Mouse (Mus musculus) myocyte (in vitro differentiated cells): ENCODE data around the gene Oxld1. TPM values are rescaled to one million over a fixed set of nuclear protein-coding genes. Genes with fewer than 3 reads are reported as not detected.
A peak's percentile ranks its signal among the peaks of the same experiment; 100 is the strongest.

Source experiments
- H3K27me3 ChIP-seq: one replicate; pipeline ENCODE4 v1.6.1; 2011; ENCODE audit not compliant: control insufficient read depth, insufficient read depth, insufficient read length
- H3K36me3 ChIP-seq: one replicate; pipeline ENCODE4 v1.6.1; 2011; ENCODE audit not compliant: control insufficient read depth, insufficient read depth
- H3K4me2 ChIP-seq: one replicate; pipeline ENCODE4 v1.6.1; 2011; ENCODE audit warnings: low read depth, control low read depth
- H3K4me3 ChIP-seq: one replicate; pipeline ENCODE4 v1.5.1; 2011; ENCODE audit warnings: mild to moderate bottlenecking, control low read depth, moderate library complexity
- H3K79me2 ChIP-seq: one replicate; pipeline ENCODE4 v1.6.1; 2011; ENCODE audit not compliant: control insufficient read depth, insufficient read depth
- H3ac ChIP-seq: one replicate; pipeline ENCODE4 v1.6.1; 2011; ENCODE audit not compliant: control insufficient read depth, insufficient read length
- CEBPB ChIP-seq: IDR thresholded peaks from 2 replicates; pipeline ENCODE4 v1.6.1; 2011; ENCODE audit warnings: mild to moderate bottlenecking, moderate library complexity; ENCODE audit not compliant: poor library complexity, insufficient read depth, severe bottlenecking
- E2F4 ChIP-seq: IDR thresholded peaks from one replicate; pipeline ENCODE4 v1.6.1; 2011; ENCODE audit warnings: mild to moderate bottlenecking, control low read depth, moderate library complexity; ENCODE audit not compliant: insufficient read depth
- MAX ChIP-seq: IDR thresholded peaks from one replicate; pipeline ENCODE4 v1.6.1; 2011; ENCODE audit warnings: low read depth, mild to moderate bottlenecking, control low read depth
- MYOD1 ChIP-seq, 3 experiments: IDR thresholded peaks; one replicate each; pipeline ENCODE4 v1.6.1; 2011; ENCODE audit warnings: control low read depth in 2 of 3, low read depth in 2 of 3, mild to moderate bottlenecking in 2 of 3, moderate library complexity in 1 of 3; ENCODE audit not compliant: insufficient read length in 2 of 3, control insufficient read depth in 1 of 3
- MYOG ChIP-seq, 3 experiments: IDR thresholded peaks; one replicate each; pipeline ENCODE4 v1.6.1; 2011; ENCODE audit warnings: control low read depth in 2 of 3, low read depth in 2 of 3, mild to moderate bottlenecking in 2 of 3; ENCODE audit not compliant: insufficient read length in 2 of 3, control insufficient read depth in 1 of 3, insufficient read depth in 1 of 3
- POLR2A ChIP-seq: IDR thresholded peaks from one replicate; pipeline ENCODE4 v1.6.1; 2011; ENCODE audit warnings: low read depth, mild to moderate bottlenecking, control low read depth, moderate library complexity; ENCODE audit not compliant: insufficient read length
- POLR2AphosphoS2 ChIP-seq: IDR thresholded peaks from one replicate; pipeline ENCODE4 v1.6.1; 2011; ENCODE audit warnings: low read depth, control low read depth; ENCODE audit not compliant: insufficient read length
- REST ChIP-seq: IDR thresholded peaks from one replicate; pipeline ENCODE4 v1.6.1; 2011; ENCODE audit warnings: mild to moderate bottlenecking, control low read depth, moderate library complexity; ENCODE audit not compliant: insufficient read depth, insufficient read length
- SRF ChIP-seq: IDR thresholded peaks from one replicate; pipeline ENCODE4 v1.6.1; 2011; ENCODE audit warnings: low read depth; ENCODE audit not compliant: control insufficient read depth, insufficient read length
- TCF12 ChIP-seq: IDR thresholded peaks from one replicate; pipeline ENCODE4 v1.6.1; 2011; ENCODE audit warnings: mild to moderate bottlenecking, control low read depth; ENCODE audit not compliant: poor library complexity, insufficient read depth, severe bottlenecking
- TCF3 ChIP-seq: IDR thresholded peaks from one replicate; pipeline ENCODE4 v1.6.1; 2011; ENCODE audit warnings: low read depth, control low read depth; ENCODE audit not compliant: insufficient read length
- USF1 ChIP-seq: IDR thresholded peaks from one replicate; pipeline ENCODE4 v1.6.1; 2011; ENCODE audit warnings: low read depth, mild to moderate bottlenecking, control low read depth, moderate library complexity
- polyA plus RNA-seq: library from polyadenylated mRNA; unstranded; fragments of >200 nt; fragmentation: generic; extraction: Trizol; gene quantifications from one replicate; pipeline ENCODE4 v1.2.1, GENCODE M21; 2012; ENCODE audit warnings: missing spikeins

Oxld1 gene
- polyA plus RNA-seq, 1 experiment = 17.4 TPM

- no peaks in the 10 kb centered on the region for H3K79me2 ChIP-seq
- no peak overlapping the region for H3K4me2 ChIP-seq
- TF ChIP-seq MYOG (IDR thresholded peaks at IDR 0.05; ENCODE audit: control insufficient read depth in 1 of 3, insufficient read depth in 1 of 3, insufficient read length in 2 of 3, low read depth in 2 of 3) (no peak), MYOD1 (IDR thresholded peaks at IDR 0.05; ENCODE audit: control insufficient read depth in 1 of 3, insufficient read length in 2 of 3, low read depth in 2 of 3) (peak in 2 of 3 experiments; percentile 66 to 79), MAX (no peak), REST (no peak), CEBPB (no peak)
- no peak overlapping the region for H3K4me3 ChIP-seq
- H3ac ChIP-seq = no peak overlapping the region
- H3K36me3 ChIP-seq = no peaks in the 10 kb centered on the region
- peaks cover 10% of the 10 kb centered on the region for H3K27me3 ChIP-seq
Measured at GRCm38 (mm10) chr11:120447179-120447578, 10.7 kb downstream of the Oxld1 start.

GRCm38 (mm10) chr11:120445475-120445874 is 12.4 kb downstream of the Oxld1 start:
- TF ChIP-seq SRF (no peak), REST (no peak)
- H3K4me2 ChIP-seq = no peak overlapping the region
- H3K4me3 ChIP-seq = no peak overlapping the region
- H3K79me2 ChIP-seq = no peaks in the 10 kb centered on the region
- H3K36me3 ChIP-seq = no peaks in the 10 kb centered on the region
- peaks cover 5% of the 10 kb centered on the region for H3K27me3 ChIP-seq
- no peak overlapping the region for H3ac ChIP-seq

GRCm38 (mm10) chr11:120444106-120444505 is 13.8 kb downstream of the Oxld1 start:
- no peak for TF ChIP-seq POLR2AphosphoS2
- no peak for TF ChIP-seq POLR2A
- no peak for TF ChIP-seq CEBPB
- TF ChIP-seq USF1 = no peak
- no peak for TF ChIP-seq REST
- no peak for TF ChIP-seq MAX
- no peak for TF ChIP-seq MYOD1 (IDR thresholded peaks at IDR 0.05; ENCODE audit: control insufficient read depth in 1 of 3, insufficient read length in 2 of 3, low read depth in 2 of 3)
- TF ChIP-seq TCF3 = no peak
- TF ChIP-seq E2F4 = no peak

GRCm38 (mm10) chr11:120442765-120443280 is 15.0 kb downstream of the Oxld1 start:
- Histone ChIP-seq H3K36me3 (no peaks in the 10 kb centered on the region), H3K79me2 (no peaks in the 10 kb centered on the region), H3K4me3 (no peak overlapping the region), H3K4me2 (no peak overlapping the region), H3ac (no peak overlapping the region), H3K27me3 (peaks cover 5% of the 10 kb centered on the region)
- TF ChIP-seq MYOG (IDR thresholded peaks at IDR 0.05; ENCODE audit: control insufficient read depth in 1 of 3, insufficient read depth in 1 of 3, insufficient read length in 2 of 3, low read depth in 2 of 3) (no peak), POLR2AphosphoS2 (no peak), POLR2A (no peak), MAX (no peak), TCF3 (no peak), E2F4 (no peak)

More at GRCm38 (mm10) chr11:120444106-120444505, 13.8 kb downstream of the Oxld1 start:
- Histone ChIP-seq H3K36me3 (no peaks in the 10 kb centered on the region), H3K79me2 (no peaks in the 10 kb centered on the region), H3K4me3 (no peak overlapping the region), H3K4me2 (no peak overlapping the region), H3ac (no peak overlapping the region), H3K27me3 (peaks cover 5% of the 10 kb centered on the region)

- H3ac ChIP-seq = no peak within 1 kb of the TSS
- TF ChIP-seq USF1 = no peak
- TF ChIP-seq TCF12 = no peak
- H3K36me3 ChIP-seq = no peaks in the 10 kb centered on the region
- no peak within 1 kb of the TSS for H3K4me2 ChIP-seq
- H3K4me3 ChIP-seq = no peak within 1 kb of the TSS
- no peaks in the 10 kb centered on the region for H3K79me2 ChIP-seq
- peaks cover 5% of the 10 kb centered on the region for H3K27me3 ChIP-seq
Measured at GRCm38 (mm10) chr11:120442344-120442743, 15.5 kb downstream of the Oxld1 start, which contains the start of gene Tspan10. Gene Tspan10, plus strand, starts transcription at chr11:120442644.

- TF ChIP-seq MYOD1 (IDR thresholded peaks at IDR 0.05; ENCODE audit: control insufficient read depth in 1 of 3, insufficient read length in 2 of 3, low read depth in 2 of 3) = no peak
- TF ChIP-seq TCF12 = no peak
- TF ChIP-seq MYOG (IDR thresholded peaks at IDR 0.05; ENCODE audit: control insufficient read depth in 1 of 3, insufficient read depth in 1 of 3, insufficient read length in 2 of 3, low read depth in 2 of 3) = no peak
- TF ChIP-seq MAX = no peak
- no peak for TF ChIP-seq TCF3
- TF ChIP-seq SRF = no peak
- TF ChIP-seq POLR2AphosphoS2 = no peak
- no peak for TF ChIP-seq REST
- TF ChIP-seq E2F4 = no peak
- TF ChIP-seq USF1 = no peak
- no peak for TF ChIP-seq POLR2A
- no peak for TF ChIP-seq CEBPB
- H3K79me2 ChIP-seq = peaks cover 40% of the 10 kb centered on the region
- peaks cover 8% of the 10 kb centered on the region for H3K36me3 ChIP-seq
- peak overlapping the region; percentile 68 for H3K4me2 ChIP-seq
- H3K27me3 ChIP-seq = no peaks in the 10 kb centered on the region
- peak overlapping the region; percentile 85 for H3K4me3 ChIP-seq
- H3ac ChIP-seq = peak overlapping the region; percentile 28
Measured at GRCm38 (mm10) chr11:120437857-120438385, 19.9 kb downstream of the Oxld1 start.
